Mouse (Mus musculus): ENCODE measurements around the gene Hils1.

DNA sequence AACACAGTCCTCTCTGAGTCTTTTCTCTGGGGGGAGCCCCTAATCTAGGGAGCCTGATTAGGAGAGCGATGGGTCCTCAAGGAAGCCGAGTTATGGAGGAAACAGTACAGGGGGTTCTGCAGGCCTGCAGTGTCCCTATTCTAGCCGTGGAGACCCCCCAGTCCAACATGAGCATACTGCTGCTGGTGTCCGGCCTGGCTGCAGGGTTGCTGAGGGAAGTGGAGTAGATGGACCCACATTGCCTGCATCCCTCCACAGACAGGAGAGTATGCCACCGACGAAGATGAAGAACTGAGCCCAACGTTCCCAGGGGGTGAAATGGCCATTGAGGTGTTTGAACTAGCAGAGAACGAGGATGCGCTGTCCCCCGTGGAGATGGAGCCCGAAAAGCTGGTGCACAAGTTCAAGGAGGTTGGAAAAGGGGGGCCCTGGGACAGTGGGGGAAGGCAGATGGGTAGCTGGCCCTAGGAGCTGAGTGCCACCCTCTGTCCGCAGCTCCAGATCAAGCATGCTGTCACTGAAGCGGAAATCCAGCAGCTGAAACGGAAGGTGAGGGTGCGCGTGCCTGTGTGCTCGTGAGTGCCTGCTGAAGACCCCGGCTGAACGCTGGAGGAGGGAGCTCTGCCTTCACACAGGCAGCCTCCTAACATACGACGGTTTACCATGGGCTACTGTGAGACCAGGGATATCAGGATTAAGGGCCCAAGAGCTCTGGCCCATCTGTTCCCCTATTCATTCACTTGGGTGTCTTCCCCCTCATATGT is 34.4 kb downstream of the Hils1 start:
- TF ChIP-seq CTCF (IDR thresholded peaks at IDR 0.05; ENCODE audit: low read depth) (no peak), EP300 (optimal IDR thresholded peaks at IDR 0.05) (no peak)
